Mouse (Mus musculus): ENCODE measurements around the gene Fam83e. TPM values are rescaled to one million over a fixed set of nuclear protein-coding genes. Genes with fewer than 3 reads are reported as not detected.
A peak's percentile ranks its signal among the peaks of the same experiment; 100 is the strongest.

The Fam83e gene
- polyA plus RNA-seq, 1 experiment, result 102 TPM

GRCm38 (mm10) chr7:45748110-45748509 lies 27.1 kb downstream of the Fam83e start:
- peaks cover 22% of the 10 kb centered on the region for H3K36me3 ChIP-seq (ENCODE audit: control insufficient read depth, insufficient read depth, low read length)
- 81% methylated on average over 7 of the region's 7 CpGs for WGBS

GRCm38 (mm10) chr7:45749401-45749800 lies 28.4 kb downstream of the Fam83e start:
- H3K27me3 ChIP-seq (ENCODE audit: control insufficient read depth, insufficient read depth, low read length), result no peaks in the 10 kb centered on the region
- 19% methylated on average over 10 of the region's 10 CpGs for WGBS
- H3K36me3 ChIP-seq (ENCODE audit: control insufficient read depth, insufficient read depth, low read length), result peaks cover 22% of the 10 kb centered on the region
- H3K27ac ChIP-seq (ENCODE audit: insufficient read depth, low read depth, low read length), result peak overlapping the region; percentile 72
- 0 out of 2 replicates have a peak overlapping the region, but pooled peaks have one; percentile 0 for H3K4me3 ChIP-seq (ENCODE audit: low read depth, low read length)
- H3K4me1 ChIP-seq (ENCODE audit: control insufficient read depth, insufficient read depth, insufficient read length, low read length), result peaks cover 28% of the 10 kb centered on the region
- no peak for TF ChIP-seq CTCF (IDR thresholded peaks at IDR 0.05; ENCODE audit: extremely low read depth, insufficient read length, insufficient replicate concordance, low read depth, low read length)
- TF ChIP-seq POLR2A (IDR thresholded peaks at IDR 0.05; ENCODE audit: low read depth, low read length), result no peak

More at GRCm38 (mm10) chr7:45748110-45748509, 27.1 kb downstream of the Fam83e start:
- Histone ChIP-seq H3K27ac (ENCODE audit: insufficient read depth, low read depth, low read length) (no peak overlapping the region), H3K4me3 (ENCODE audit: low read depth, low read length) (no peak overlapping the region), H3K27me3 (ENCODE audit: control insufficient read depth, insufficient read depth, low read length) (no peaks in the 10 kb centered on the region), H3K4me1 (ENCODE audit: control insufficient read depth, insufficient read depth, insufficient read length, low read length) (peaks cover 26% of the 10 kb centered on the region)
- TF ChIP-seq POLR2A (IDR thresholded peaks at IDR 0.05; ENCODE audit: low read depth, low read length) (no peak), CTCF (IDR thresholded peaks at IDR 0.05; ENCODE audit: extremely low read depth, insufficient read length, insufficient replicate concordance, low read depth, low read length) (no peak)

GRCm38 (mm10) chr7:45750162-45750561 lies 29.1 kb downstream of the Fam83e start:
- Histone ChIP-seq H3K4me3 (ENCODE audit: low read depth, low read length) (no peak overlapping the region), H3K27ac (ENCODE audit: insufficient read depth, low read depth, low read length) (peak overlapping the region; percentile 72), H3K27me3 (ENCODE audit: control insufficient read depth, insufficient read depth, low read length) (no peaks in the 10 kb centered on the region), H3K4me1 (ENCODE audit: control insufficient read depth, insufficient read depth, insufficient read length, low read length) (peaks cover 28% of the 10 kb centered on the region), H3K36me3 (ENCODE audit: control insufficient read depth, insufficient read depth, low read length) (peaks cover 24% of the 10 kb centered on the region)
- 27% methylated on average over 9 of the region's 9 CpGs for WGBS
- TF ChIP-seq CTCF (IDR thresholded peaks at IDR 0.05; ENCODE audit: extremely low read depth, insufficient read length, insufficient replicate concordance, low read depth, low read length), result no peak
- no peak for TF ChIP-seq POLR2A (IDR thresholded peaks at IDR 0.05; ENCODE audit: low read depth, low read length)

- H3K36me3 ChIP-seq (ENCODE audit: control insufficient read depth, insufficient read depth, low read length), result peaks cover 9% of the 10 kb centered on the region
- no peak overlapping the region for H3K4me3 ChIP-seq (ENCODE audit: low read depth, low read length)
- no peaks in the 10 kb centered on the region for H3K27me3 ChIP-seq (ENCODE audit: control insufficient read depth, insufficient read depth, low read length)
- 65% methylated on average over 6 of the region's 6 CpGs for WGBS
- TF ChIP-seq POLR2A (IDR thresholded peaks at IDR 0.05; ENCODE audit: low read depth, low read length) (no peak), CTCF (IDR thresholded peaks at IDR 0.05; ENCODE audit: extremely low read depth, insufficient read length, insufficient replicate concordance, low read depth, low read length) (no peak)
- peaks cover 23% of the 10 kb centered on the region; the same call in 1 of the 2 replicates for H3K4me1 ChIP-seq (ENCODE audit: control insufficient read depth, insufficient read depth, insufficient read length, low read length)
- H3K27ac ChIP-seq (ENCODE audit: insufficient read depth, low read depth, low read length), result no peak overlapping the region
Measured at GRCm38 (mm10) chr7:45755703-45756102, 34.7 kb downstream of the Fam83e start.

- peak overlapping the region; percentile 89 for H3K27ac ChIP-seq (ENCODE audit: insufficient read depth, low read depth, low read length)
- H3K4me3 ChIP-seq (ENCODE audit: low read depth, low read length), result peak overlapping the region; percentile 81
- H3K27me3 ChIP-seq (ENCODE audit: control insufficient read depth, insufficient read depth, low read length), result no peaks in the 10 kb centered on the region
- 6% methylated on average over 27 of the region's 27 CpGs for WGBS
- H3K36me3 ChIP-seq (ENCODE audit: control insufficient read depth, insufficient read depth, low read length), result peaks cover 4% of the 10 kb centered on the region
- TF ChIP-seq POLR2A (IDR thresholded peaks at IDR 0.05; ENCODE audit: low read depth, low read length), result peak; percentile 55; the same call in 1 of the 2 replicates
- peak; percentile 33; the same call in 1 of the 2 replicates for TF ChIP-seq CTCF (IDR thresholded peaks at IDR 0.05; ENCODE audit: extremely low read depth, insufficient read length, insufficient replicate concordance, low read depth, low read length)
- H3K4me1 ChIP-seq (ENCODE audit: control insufficient read depth, insufficient read depth, insufficient read length, low read length), result peaks cover 14% of the 10 kb centered on the region; the same call in 1 of the 2 replicates
Measured at GRCm38 (mm10) chr7:45759400-45759799, 38.4 kb downstream of the Fam83e start.

GRCm38 (mm10) chr7:45760151-45760550 lies 39.1 kb downstream of the Fam83e start:
- H3K4me1 ChIP-seq (ENCODE audit: control insufficient read depth, insufficient read depth, insufficient read length, low read length), result peaks cover 14% of the 10 kb centered on the region; the same call in 1 of the 2 replicates
- TF ChIP-seq CTCF (IDR thresholded peaks at IDR 0.05; ENCODE audit: extremely low read depth, insufficient read length, insufficient replicate concordance, low read depth, low read length) (no peak), POLR2A (IDR thresholded peaks at IDR 0.05; ENCODE audit: low read depth, low read length) (no peak)
- peaks cover 2% of the 10 kb centered on the region; the same call in 1 of the 2 replicates for H3K36me3 ChIP-seq (ENCODE audit: control insufficient read depth, insufficient read depth, low read length)
- 60% methylated on average over 5 of the region's 5 CpGs for WGBS
- H3K27me3 ChIP-seq (ENCODE audit: control insufficient read depth, insufficient read depth, low read length), result no peaks in the 10 kb centered on the region
- H3K4me3 ChIP-seq (ENCODE audit: low read depth, low read length), result no peak overlapping the region
- peak overlapping the region; percentile 83 for H3K27ac ChIP-seq (ENCODE audit: insufficient read depth, low read depth, low read length)

- Histone ChIP-seq H3K4me3 (ENCODE audit: low read depth, low read length) (no peak overlapping the region), H3K27ac (ENCODE audit: insufficient read depth, low read depth, low read length) (no peak overlapping the region), H3K27me3 (ENCODE audit: control insufficient read depth, insufficient read depth, low read length) (no peaks in the 10 kb centered on the region), H3K36me3 (ENCODE audit: control insufficient read depth, insufficient read depth, low read length) (no peaks in the 10 kb centered on the region), H3K4me1 (ENCODE audit: control insufficient read depth, insufficient read depth, insufficient read length, low read length) (peaks cover 16% of the 10 kb centered on the region; the same call in 1 of the 2 replicates)
- TF ChIP-seq POLR2A (IDR thresholded peaks at IDR 0.05; ENCODE audit: low read depth, low read length) (no peak), CTCF (IDR thresholded peaks at IDR 0.05; ENCODE audit: extremely low read depth, insufficient read length, insufficient replicate concordance, low read depth, low read length) (no peak)
- 29% methylated on average over 8 of the region's 8 CpGs for WGBS
Measured at GRCm38 (mm10) chr7:45765995-45766394, 45.0 kb downstream of the Fam83e start.

Data from small intestine, adult 2 months (tissue).